Mouse (Mus musculus): ENCODE data around the gene Avpr2.

DNA sequence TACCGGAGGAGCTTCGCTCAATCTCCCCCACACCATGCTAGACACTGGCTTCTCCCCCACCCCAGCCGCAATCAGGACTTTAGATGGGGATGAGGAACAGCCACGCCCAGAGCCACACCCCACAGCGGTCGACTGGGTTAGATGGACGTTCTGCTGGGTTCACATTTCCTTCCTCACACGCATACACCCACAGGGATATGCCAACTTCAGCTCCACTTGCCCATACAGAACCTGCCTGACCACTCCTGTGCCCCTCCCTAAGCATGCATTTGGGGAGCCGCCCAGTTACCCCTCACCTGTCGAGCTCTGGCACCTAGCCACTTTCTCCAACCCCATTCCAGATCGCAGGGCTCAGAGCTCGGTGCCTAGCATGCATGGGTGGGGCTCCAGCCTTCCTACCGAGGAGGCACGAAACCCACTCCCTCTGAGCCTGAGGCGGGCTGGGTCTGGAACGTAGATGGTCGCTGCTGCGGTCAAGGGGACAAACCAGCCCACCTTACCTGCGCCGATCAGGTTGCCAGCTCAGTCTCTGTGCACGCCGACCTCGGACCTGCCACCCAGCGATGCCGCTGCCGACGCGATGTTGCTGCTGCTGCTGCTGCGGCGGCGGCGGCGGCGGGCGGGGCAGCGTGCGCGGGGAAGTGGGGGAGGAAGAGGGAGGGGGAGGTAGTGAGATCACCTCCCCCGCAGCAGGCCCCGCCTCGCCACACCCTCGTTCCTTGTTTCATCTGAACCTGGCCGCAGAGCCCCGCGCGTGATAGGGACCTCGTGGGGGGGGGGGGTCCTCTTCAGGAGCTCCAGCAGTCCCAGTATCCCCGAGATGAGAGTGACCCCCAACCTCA is 11.5 kb upstream of the Avpr2 start:
- no peak for TF ChIP-seq POLR2A (IDR thresholded peaks at IDR 0.05; ENCODE audit: low read depth, low read length)
- no peak for TF ChIP-seq CTCF (conservative IDR thresholded peaks at IDR 0.05; ENCODE audit: insufficient read depth, insufficient read length, low read depth, low read length)

All from kidney, adult 2 months (tissue).